Mouse (Mus musculus) WW6 (cell line): ENCODE data around the gene Ckmt2.

Experiments used
- DNase-seq: peaks from one replicate; pipeline ENCODE4 v3.0.0-alpha.2; 2013; ENCODE audit warnings: low read depth, low spot score

Ckmt2 gene

DNA sequence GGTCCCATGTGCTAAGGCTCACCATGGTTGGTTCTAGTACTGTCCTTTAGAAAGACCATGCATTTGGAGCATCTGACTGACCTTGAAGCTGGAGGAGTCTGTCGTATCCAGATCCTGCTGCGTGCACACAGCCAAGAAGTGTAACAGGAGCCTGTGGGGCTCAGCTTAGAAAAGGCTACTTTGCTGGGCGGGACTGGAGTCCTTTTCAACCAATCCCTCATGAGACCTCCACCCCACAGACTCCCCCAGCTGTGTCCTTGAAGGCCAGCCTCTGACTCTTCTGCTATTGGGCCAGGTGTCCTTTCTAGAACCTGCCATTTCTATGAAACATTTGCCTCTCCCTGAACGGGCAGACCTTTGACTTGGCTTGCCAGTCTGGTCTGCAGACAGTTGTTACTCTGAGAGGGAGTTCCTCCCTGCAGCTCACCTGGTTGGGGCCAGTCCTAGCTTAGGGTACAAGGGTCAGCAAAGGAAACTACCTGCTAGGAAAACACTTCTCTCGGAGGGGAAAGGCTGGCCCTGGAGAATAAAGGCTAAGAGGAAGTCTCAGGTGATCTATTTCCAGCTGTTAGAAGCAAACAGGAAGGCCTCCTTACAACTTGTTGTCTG is at the start of gene Ckmt2:
Gene Ckmt2 (minus strand): TSS at position 145 of the 609 bp plus-strand sequence.
- no peak for DNase-seq

DNA sequence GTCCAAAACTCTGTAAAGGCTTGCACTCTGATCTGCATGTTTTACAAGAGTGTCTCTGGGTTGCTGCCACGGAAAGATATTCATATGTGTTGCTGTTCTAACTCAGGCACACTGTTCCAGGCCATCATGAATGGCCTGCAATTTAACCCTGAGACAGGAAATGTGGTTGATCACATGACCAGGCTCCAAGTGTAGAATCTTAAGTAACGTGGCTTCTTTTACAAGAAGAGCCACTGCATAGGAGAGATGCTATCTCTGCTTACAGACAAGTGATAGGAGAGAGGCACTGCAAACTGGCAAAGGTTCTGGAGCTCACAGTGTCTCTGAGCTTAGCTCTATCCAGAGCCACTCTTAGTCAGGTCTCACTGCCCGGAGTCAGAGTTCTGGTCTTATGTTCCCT is 44.3 kb upstream of the Ckmt2 start:
- DNase-seq = no peak

DNA sequence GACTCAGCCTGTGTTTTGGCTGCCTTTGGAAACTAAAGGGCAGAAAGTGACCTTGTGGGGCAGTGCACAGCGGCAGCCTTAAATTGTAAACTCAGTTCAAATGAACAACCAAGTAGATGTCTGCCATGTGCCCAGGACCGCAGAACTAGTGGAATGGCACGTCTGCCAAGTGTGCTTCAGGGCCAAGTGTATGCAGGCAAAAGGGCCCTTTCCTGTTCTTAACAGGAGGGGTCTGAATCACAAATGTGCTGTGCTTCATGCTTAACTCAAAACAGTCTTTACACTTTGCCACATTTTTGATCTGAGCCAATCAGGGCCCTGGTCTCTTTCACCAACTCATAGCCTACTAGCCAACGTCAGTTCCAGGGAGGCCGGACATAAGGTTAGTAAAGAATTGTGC is 42.1 kb upstream of the Ckmt2 start:
- no peak for DNase-seq

DNA sequence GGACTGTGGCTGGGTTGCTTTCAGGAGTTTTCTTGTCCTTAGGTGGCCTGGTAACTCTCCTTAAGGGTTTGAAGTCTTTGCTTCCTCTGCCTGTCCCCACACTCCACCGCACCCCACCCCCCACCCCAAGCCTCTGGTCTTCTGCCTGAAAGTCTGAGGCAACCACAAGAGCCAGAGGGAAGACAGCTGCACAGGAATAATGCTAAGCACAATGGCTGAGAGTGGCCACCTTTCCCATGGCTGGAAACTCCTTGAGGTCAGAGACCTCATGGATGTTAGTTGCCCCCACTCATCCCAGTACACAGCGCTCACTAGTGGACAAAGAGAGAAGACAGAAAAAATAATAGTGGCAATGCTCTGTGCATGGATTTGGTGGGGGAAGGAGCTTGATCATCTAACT is 41.1 kb upstream of the Ckmt2 start:
- no peak for DNase-seq

DNA sequence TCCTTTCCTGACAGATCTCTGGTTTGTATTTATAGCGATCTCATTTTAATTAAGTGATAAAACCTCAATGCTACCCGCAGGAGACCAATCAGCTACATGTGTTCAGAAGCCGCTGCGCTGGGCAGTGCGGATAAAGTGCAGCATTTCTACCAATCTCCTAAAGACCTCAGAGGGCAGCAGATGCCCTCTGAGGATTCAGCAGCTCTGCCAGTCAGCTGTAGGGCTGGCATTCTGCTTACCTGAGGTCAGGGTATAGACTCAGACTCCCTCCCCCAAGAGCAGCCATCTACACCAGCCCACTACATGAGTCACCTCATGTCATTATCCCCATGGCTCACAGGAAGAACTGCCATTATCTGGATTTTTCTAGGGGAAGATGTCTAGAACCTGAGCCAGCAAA is 39.6 kb upstream of the Ckmt2 start:
- DNase-seq = no peak

DNA sequence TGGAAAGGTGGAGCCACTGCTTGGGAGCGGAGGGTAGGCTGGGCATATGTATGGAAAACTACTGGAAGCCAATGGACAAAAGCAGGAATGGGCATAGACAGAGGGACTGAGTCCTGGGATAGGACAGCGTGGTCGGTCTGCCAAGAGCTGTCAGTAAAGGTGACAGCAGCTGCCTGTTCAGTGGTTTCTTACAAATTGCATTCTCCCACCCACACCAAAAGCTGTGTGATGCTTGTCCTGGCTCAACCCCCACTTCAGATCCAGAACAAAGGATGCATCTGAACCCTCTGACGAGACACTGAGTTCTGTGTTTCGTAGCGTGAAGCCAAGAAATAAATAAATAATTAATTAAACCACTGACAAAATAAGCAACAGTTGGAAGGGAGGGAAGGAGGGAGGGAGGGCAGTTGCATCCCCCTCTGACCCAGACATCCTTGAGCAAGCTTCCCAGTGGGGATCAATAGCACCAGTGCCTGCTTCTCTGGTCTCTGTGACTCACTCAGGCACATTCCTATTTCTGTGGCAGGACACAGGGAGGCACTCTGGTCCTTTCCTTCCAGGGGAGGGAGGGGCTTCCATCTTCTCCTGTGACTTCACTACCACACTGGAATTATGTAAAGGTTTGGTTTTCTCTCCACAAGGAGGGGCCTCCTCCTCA is 39.0 kb upstream of the Ckmt2 start:
- DNase-seq = no peak

DNA sequence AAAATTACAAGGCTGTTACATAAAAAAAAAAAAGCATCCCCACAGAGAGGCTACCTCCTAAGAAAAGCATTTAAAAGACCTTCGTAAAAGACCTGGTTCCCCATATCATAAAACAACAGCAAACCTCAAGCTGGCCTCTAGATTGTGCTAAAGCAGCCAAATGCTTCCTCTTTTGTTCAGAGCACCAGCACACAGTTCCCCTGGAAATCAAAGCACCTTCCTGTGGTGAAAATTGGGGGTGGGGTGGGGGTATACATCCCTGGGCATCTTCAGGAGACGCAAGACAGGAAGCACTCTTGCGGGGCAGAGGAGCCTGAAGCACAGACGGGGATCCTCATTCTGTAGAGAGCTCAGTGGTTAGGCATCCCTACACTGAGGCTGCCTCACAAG is 38.5 kb upstream of the Ckmt2 start:
- DNase-seq = no peak

DNA sequence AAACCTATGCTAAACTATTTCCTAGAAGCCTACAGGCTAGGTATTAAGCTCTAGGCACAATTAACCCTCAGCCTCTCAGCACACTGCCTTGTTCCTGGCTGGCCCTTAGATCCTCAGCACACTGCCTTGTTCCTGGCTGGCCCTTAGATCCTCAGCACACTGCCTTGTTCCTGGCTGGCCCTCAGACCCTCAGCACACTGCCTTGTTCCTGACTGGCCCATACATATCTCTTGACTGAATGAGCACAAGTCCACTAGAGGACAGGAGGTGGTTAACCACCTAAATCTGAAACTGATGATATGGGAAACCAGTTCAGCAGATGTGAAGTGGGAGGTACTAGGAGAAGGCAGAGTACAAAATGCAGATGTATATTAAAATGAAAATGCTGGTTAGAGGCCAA is 35.0 kb upstream of the Ckmt2 start:
- no peak for DNase-seq

DNA sequence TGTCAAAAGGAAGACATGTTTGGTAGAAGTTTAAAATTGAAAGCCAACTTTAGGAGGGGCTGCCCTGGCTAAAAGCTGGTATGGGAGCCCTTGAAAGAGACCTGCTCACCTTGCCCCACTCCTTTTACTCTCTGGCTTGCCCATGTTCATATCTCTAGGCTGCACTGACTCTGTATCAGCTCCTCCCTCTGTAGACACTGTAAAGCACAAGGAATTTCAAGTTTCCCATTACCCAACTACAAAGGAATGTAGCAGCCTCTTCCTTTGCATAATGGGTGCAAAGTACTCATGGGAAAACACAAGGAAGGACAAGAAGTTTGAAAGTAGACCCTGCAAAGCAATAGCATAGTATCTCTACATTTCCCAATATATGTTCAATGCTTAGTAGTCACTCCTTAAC is 34.5 kb upstream of the Ckmt2 start:
- no peak for DNase-seq

DNA sequence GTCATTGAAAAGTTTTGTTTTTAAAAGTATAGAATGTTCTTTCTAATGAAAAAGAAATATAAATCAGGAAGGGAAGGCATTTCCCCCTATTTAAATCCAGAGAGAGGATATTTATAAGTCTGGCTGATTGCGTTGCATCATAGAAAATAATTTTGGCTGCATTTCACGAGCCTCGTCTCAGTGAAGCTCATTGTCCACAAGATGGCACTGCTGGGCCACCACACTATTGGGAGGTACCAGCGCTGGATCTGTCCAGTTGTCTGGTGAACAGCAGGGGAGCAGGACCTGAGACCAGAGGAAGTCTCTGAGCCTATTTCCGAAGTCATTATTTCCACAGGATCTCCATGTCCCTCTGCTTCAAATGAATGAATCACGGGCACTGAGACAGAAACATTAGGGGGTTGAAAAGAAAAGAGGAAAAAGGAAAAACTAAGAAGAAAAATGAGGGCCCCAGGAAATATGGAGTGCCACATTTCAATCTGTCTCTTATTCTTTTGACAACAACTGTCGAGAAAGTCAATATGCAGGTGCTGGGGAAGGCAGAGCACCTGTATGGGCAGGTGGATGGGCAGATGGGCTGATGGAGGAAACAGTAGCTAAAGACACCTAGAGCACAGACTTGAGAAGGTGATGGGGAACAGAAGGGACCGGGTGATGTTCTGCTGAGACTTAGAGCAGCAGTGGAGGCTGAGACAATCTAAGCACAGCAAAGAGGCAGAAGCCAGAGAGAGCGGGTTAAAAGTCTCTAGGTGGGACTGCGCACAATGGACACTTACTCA is 31.7 kb upstream of the Ckmt2 start:
- peak; percentile 14 for DNase-seq

DNA sequence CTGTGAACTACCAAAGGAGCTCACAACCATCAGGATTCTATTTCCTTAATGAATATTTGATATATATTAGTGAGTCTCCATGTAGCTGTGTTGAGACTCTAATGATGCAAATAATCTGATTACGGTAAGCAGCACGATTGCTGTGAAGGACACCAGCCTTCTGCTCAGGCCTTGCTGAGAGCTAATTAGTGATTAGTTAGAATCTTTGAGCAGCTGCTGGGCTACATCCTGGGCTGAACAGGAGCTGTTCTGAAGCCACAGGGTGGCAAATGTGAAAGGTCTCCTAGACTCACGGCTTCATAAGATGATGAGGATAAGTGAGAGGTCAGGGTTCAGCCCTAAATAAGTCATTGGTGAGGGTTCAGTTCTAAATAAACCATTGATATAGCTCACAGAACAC is 29.7 kb upstream of the Ckmt2 start:
- DNase-seq = no peak

DNA sequence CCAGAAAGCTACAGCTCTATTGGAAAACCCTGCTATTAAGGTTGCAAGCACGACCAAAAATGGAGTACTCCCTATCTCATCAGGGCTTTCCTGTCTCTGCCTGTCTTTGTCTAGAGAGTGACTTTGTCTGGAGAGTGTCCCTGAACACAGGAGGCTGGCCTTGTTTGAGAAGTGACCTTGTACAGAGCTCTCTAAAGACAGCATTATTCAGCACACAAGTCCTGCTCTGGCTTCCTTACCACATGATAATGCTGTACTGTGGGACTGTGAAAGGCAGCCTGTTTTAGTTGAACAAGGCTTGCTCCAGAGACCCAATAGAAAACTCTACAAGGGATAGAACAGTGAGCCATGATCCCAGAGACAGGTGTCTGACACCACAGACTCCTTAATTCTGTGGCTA is 19.8 kb upstream of the Ckmt2 start:
- DNase-seq = no peak

DNA sequence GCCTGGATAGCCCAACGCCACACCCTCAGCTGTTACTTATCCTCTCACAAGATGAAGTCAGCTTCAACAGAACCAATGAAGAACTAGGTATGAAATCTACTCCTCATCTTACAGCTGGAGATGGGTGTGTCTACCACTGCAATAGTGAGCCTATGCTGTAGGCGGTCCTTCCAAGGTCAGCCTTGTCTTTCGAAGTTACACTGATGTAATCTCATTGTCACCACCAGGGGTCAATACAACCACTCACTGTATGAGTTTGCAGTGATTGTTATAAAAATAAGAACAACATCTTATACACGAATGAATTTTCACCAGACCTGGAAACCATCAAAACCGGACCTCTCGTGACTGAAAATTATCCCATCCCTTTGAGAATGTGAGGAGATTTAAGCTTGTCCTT is 16.4 kb upstream of the Ckmt2 start:
- DNase-seq = peak; percentile 13

DNA sequence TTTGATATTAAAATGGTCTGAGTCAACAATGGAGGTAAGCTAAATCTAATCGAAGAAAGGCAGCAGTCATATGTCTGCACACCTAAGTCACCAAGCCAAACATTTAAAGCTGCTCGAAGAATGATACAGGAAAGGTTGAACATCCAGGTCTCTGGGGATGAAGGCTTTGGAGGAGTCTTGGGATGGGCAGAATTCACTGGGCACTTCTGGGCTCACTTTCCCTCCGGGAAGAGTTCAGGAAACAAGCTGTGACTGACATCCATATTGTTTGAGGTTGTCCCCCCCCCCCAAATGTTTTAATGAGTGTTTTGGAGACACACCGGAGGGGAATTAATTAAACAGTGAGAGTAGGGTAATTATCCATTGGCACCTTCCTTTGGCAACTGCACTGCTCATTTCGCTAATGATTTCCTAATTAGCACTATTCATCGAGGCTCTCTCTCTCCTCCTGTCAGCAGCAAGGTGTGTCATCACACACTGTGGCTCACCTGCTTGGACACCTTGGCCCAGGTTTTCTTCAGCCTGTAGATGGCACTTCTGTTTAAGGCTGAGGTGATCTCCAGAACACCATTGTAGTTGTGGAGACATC is 13.4 kb upstream of the Ckmt2 start:
- no peak for DNase-seq

DNA sequence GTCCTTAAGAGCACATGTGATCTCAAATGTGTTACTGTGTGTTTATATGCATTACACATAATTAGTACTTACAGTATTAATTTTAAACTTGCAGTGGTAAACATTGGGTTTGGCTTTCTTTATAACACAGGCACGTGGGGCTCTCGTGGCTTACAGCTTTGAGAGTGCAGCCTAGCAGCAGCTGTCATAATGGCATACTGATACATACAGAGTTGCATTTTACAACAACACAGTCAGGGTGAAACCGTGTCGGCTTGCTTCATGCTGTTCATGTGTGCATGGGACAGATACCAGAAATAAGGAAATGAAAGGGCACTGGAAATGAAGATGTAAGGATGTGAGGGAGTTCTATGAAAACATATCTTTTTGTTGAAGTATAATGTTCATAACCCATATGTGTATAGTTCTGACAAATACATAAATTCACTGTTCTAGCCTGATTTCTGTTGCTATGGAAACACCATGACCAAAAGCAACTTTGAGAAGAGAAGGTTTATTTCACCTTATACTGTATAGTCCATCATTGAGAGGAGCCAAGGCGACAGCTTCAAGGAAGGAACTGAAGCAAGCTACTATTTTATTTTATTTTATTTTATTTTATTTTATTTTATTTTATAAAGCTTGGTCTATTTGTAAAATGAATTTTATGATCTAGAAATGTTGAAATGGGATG is 8.2 kb upstream of the Ckmt2 start:
- no peak for DNase-seq

DNA sequence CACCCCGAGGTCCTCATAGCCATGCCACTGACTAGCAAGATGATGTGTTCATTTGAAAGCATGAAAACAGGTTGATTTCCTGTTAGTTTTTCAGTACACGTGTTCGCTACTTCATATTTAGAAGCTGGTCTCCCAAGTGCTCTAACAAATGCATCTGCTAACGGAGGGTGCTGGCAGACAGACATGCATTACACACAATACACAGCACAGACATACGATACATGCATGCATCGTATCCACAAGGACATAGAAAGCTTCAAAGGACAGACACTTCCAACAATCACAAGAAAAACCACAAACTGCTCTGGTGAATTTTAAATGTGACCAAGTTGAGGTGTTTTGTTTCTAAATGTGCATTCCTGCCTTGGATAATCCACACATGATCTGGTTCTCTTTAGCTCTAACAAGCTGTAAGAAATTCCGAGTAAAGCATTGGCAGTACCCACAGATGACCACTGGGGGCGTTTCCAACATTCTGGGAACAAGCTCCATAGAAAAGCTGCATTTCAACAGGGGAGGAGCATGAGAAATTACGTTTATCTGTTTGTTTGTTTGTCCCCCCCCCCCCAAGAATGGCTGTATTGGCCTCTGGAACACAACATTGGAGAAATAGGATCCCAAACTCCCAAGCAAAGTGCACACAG is 5.3 kb upstream of the Ckmt2 start:
- no peak for DNase-seq

DNA sequence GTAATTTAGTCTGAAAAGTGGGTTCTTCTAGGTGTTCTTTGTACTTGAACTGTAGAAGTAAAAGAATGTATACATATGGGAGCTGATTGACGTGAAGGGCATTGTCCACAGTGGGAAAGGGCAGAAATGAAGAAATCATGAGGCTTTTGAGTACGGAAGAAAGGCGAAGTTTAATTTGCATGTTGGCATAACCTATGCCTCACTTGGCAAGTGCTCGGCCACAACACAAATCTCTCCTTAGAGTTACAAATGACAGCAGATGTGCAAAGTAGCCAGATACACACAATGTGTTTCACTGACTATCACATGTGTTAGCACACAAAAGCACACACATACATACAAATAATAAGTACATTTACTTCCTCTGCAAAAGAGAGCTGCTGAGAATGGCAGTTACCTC is 3.6 kb upstream of the Ckmt2 start:
- DNase-seq = no peak

DNA sequence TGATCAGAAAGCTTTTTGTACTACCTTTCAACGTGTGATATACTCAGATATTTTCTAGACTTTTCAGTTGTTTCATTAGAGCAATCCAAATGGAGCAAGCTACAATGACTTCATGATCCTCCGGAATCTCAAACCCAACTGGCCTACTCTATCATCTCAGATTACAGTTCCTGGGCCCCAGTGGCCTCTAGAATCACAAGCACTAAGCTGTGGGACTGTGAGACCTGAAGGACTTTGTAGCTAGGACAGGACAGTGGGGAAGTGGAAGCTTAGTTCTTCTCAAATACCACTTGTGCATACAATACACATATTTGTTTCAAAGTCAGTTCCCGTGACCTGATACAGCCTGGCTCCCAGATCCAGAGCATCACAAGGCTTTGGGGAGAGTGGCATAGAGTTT is 1.3 kb upstream of the Ckmt2 start:
- DNase-seq = no peak

DNA sequence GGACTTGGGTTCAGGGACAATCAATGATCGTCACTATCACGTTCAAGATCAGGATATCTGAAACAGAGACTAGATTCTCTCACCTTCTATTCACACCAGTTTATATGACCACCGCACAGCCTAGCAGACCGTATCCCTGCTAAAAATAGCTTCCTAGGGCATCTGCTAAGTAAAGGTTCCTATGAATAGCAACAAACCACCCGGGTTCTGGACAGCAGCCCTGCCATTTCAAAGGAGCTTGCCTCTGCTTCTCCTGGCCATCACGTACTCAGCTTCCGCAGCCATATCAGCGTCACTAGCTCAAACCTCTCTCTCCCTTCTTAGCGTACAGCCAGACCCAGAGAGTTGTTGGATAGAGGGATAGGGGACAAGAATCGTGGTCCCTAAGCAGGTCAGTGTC is 665 bp upstream of the Ckmt2 start:
- DNase-seq = no peak

DNA sequence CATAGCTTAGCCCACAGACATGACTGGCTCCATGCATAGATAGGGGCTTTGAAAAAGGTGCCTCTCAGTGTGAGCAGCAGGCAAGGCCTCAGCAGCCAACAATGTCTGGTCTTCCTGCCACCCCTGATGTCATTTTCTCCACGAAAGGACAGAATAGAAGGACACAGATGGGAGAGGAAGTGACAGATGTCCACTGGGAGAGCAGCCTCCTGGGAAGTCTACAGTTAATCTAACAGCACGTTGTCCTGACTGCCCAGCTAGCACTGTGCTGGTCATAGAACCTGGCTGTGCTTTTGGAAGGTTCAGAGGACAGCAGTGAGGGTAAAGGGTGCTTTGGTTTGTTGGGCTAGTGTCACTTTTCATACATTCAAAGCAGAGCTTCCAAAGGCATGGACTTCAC is 1.1 kb downstream of the Ckmt2 start:
- no peak for DNase-seq

DNA sequence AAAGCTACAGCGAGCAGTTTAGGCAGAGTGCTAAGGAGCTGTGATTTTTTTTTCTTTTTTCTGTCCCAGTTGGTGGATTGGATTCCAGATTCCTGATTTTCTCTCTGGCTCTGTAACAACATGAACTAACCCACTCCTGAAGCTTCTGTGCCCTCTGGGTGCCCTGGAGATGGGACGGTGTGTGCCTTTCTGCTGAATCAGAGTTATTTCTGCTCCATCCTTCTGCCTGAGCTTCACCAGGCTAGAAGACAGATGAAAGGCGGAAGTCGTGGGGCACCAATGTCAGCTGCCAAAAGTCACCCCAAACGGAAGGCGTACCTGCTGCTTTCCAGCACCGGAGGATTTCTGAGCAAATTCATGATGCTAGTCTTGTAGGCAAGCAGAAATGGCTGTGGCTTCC is 2.1 kb downstream of the Ckmt2 start:
- no peak for DNase-seq
